Mouse (Mus musculus) midbrain, embryonic 12.5 days (tissue): ENCODE measurements around the gene Cnbp. TPM values are rescaled to one million over a fixed set of nuclear protein-coding genes. Genes with fewer than 3 reads are reported as not detected.

Experiments used
- ATAC-seq: fragments of 200-750 bp; cut with Nextera tagmentation; 2 replicates; pipeline ENCODE4 v1.8.0; 2017; ENCODE audit warnings: low read depth, moderate TSS enrichment, moderate library complexity; ENCODE audit not compliant: low FRiP score
- H3K27ac ChIP-seq: fragments of 300-500 bp; sonication (generic); replicated peaks from 2 replicates; pipeline ENCODE4 v1.5.1; 2016; ENCODE audit warnings: mild to moderate bottlenecking
- H3K27me3 ChIP-seq: fragments of 300-500 bp; sonication (generic); 2 replicates; pipeline ENCODE4 v1.6.1; 2016; ENCODE audit warnings: mild to moderate bottlenecking
- H3K36me3 ChIP-seq: fragments of 300-500 bp; sonication (generic); 2 replicates; pipeline ENCODE4 v1.6.1; 2016
- H3K4me1 ChIP-seq: fragments of 300-500 bp; sonication (generic); 2 replicates; pipeline ENCODE4 v1.6.1; 2016
- H3K4me2 ChIP-seq: fragments of 300-500 bp; sonication (generic); replicated peaks from 2 replicates; pipeline ENCODE4 v1.6.1; 2016; ENCODE audit warnings: mild to moderate bottlenecking, moderate library complexity
- H3K4me3 ChIP-seq: fragments of 300-500 bp; sonication (generic); 2 replicates; pipeline ENCODE4 v1.5.1; 2016; ENCODE audit warnings: mild to moderate bottlenecking
- H3K9ac ChIP-seq: fragments of 300-500 bp; sonication (generic); replicated peaks from 2 replicates; pipeline ENCODE4 v1.6.1; 2016; ENCODE audit warnings: mild to moderate bottlenecking, moderate library complexity
- H3K9me3 ChIP-seq: fragments of 300-500 bp; sonication (generic); 2 replicates; pipeline ENCODE4 v1.6.1; 2016; ENCODE audit warnings: mild to moderate bottlenecking
- WGBS: fragments of 180-500 bp; shearing (Covaris S2); methylation state at CpG from one replicate; pipeline ENCODE4 v1.1.7; 2016; 5-methylcytosine and 5-hydroxymethylcytosine counted together
- polyA plus RNA-seq: library from polyadenylated mRNA; unstranded; fragments of >200 nt; fragmentation: Nextera tagmentation; extraction: Ambion mirVana; gene quantifications from 2 replicates; pipeline ENCODE4 v1.2.1, GENCODE M21; 2016

Cnbp gene
- polyA plus RNA-seq, 1 experiment from 2014 or later = 949 TPM

DNA sequence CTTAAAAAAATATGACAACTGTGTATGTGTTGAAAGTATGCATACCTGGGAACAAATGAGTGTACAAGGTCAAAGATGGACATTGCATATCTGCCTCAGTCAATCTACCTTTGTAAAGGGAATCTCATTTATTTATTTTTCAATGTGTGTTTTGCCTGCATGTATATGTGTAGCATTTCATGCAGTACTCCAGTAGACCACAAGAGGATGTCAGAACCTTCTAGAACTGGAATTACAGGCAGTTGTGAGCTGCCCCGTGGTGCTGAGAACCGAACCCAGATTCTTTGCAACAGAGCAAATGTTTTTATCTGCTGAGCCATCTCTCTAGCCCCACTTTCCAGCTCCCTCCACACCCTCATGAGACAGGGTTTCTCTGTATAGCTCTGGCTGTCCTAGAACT lies 23.1 kb upstream of the Cnbp start:
- 87% methylated on average over 2 of the region's 2 CpGs for WGBS
- H3K4me1 ChIP-seq = no peaks in the 10 kb centered on the region
- no peak overlapping the region for H3K4me3 ChIP-seq
- no peak overlapping the region for H3K27ac ChIP-seq
- no peak overlapping the region for H3K4me2 ChIP-seq
- no peaks in the 10 kb centered on the region for H3K27me3 ChIP-seq
- H3K9me3 ChIP-seq = no peaks in the 10 kb centered on the region
- H3K36me3 ChIP-seq = no peaks in the 10 kb centered on the region
- H3K9ac ChIP-seq = no peak overlapping the region
- no peak for ATAC-seq

DNA sequence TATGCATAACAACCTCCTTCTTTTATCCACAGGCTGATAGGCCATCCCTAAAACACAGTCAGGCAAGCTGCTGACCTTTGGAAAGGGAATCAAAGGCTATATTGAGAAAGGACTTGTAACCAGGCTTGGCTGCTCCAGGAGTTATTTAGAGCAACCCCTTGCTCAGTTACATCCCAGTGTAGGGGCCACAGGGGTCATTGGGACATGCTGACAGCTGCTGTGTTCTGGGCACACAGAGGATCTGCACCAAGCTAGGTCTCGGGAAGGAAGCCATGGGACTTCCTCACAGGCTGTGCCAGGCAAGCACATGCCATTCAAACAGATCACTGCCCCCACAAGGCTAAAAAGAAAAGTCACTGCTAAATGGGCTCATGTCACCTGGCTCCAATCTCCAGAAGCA lies 22.2 kb upstream of the Cnbp start:
- Histone ChIP-seq H3K4me3 (no peak overlapping the region), H3K4me2 (no peak overlapping the region), H3K9me3 (no peaks in the 10 kb centered on the region), H3K9ac (no peak overlapping the region), H3K27me3 (no peaks in the 10 kb centered on the region), H3K4me1 (no peaks in the 10 kb centered on the region), H3K36me3 (no peaks in the 10 kb centered on the region), H3K27ac (no peak overlapping the region)
- ATAC-seq = no peak
- WGBS = 71% methylated on average over 1 of the region's 1 CpGs

DNA sequence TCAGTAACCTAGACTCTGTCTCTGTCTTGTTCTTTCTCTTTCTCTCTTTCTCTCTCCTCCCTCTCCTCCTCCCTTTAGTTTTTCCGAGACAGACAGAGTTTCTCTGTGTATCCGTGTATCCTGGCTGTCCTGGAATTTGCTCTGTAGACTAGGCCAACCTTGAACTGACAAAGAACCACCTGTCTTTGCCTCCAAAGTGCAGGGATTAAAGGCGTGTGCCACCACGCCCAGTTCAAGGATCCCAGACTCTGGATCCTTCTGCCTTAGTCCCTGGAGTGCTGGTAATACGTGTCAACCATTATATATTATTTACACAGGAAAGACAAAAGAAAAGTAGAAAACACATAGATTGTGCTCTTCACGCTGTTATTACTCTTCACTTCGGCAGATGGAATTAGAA lies 20.3 kb upstream of the Cnbp start:
- 90% methylated on average over 7 of the region's 7 CpGs for WGBS
- H3K4me1 ChIP-seq = no peaks in the 10 kb centered on the region
- H3K27ac ChIP-seq = no peak overlapping the region
- no peaks in the 10 kb centered on the region for H3K36me3 ChIP-seq
- no peak overlapping the region for H3K4me2 ChIP-seq
- H3K4me3 ChIP-seq = no peak overlapping the region
- H3K9ac ChIP-seq = no peak overlapping the region
- no peak for ATAC-seq
- H3K9me3 ChIP-seq = no peaks in the 10 kb centered on the region
- H3K27me3 ChIP-seq = no peaks in the 10 kb centered on the region

DNA sequence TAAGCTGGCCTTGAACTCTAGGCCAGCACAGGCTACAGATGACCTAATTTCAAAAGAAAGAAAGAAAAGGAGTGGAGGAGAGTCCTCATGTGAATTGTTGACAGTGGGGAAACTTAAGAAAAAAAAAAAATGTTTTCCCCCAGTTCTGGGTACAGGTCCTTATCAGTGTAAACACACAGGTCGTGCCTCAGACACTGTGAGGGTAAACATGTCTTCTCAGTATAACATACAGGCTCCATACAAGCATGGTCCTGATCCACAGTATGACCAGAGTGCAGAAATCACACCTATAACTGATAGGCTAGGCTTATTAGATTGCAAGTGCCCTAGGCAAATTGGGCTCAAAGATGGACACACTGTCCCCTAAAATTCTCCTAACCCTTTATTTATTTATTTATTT lies 19.5 kb upstream of the Cnbp start:
- Histone ChIP-seq H3K4me3 (no peak overlapping the region), H3K9me3 (no peaks in the 10 kb centered on the region), H3K4me2 (no peak overlapping the region), H3K27me3 (no peaks in the 10 kb centered on the region), H3K4me1 (no peaks in the 10 kb centered on the region), H3K27ac (no peak overlapping the region), H3K36me3 (no peaks in the 10 kb centered on the region), H3K9ac (no peak overlapping the region)
- WGBS = 55% methylated on average over 1 of the region's 1 CpGs
- no peak for ATAC-seq

DNA sequence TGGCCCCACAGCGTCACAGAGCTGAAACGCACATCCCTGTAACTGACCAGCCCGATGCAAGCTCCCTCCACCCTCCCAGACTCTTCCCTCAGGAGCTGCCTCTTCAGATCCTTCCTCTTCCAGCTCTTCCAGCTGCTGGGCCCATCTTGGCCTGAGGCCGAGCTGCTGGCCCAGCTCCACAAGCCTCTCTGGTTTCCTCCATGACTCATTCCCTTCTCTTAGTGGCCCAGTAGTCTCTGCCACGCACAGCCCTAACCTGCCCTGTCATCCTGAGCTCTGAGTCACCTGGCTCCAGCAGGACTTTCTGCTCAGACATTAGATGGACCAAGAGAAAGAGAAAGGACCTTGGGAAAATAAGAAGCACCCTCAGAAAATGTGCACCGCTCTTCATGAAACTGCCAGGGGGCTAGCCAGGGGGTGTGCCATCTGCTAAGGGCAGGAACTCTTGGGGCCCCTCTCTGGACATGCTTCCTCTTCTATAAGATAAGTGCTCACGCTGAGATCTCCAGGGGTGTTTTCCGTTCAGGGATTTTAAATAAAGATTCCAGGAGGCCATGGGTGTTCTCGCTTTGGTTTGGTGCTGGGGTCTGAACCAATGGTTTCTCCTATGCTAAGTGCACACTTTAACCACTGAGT lies 18.1 kb upstream of the Cnbp start:
- H3K4me3 ChIP-seq = no peak overlapping the region
- 80% methylated on average over 9 of the region's 9 CpGs for WGBS
- ATAC-seq = no peak
- H3K4me2 ChIP-seq = no peak overlapping the region
- H3K27me3 ChIP-seq = no peaks in the 10 kb centered on the region
- H3K9me3 ChIP-seq = no peaks in the 10 kb centered on the region
- no peak overlapping the region for H3K9ac ChIP-seq
- no peaks in the 10 kb centered on the region for H3K4me1 ChIP-seq
- no peak overlapping the region for H3K27ac ChIP-seq
- no peaks in the 10 kb centered on the region for H3K36me3 ChIP-seq

DNA sequence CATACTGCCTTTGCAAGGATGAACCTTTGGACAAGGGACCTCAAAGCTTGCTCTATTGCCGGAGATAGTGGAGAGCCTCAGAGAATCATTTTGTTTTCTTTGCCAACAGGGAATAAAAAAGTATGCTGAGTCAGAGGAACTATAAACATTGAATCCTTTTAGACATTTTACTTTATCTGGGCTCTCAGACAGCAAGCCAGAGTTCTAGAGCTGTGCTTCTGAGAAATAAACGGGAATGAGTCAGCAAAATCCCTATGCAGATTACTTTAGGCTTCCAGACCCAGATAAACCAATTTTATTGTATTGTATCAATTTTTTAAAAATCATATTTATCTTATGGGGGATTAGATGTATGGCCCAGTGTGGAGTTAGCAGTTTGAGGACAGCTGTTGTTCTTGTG lies 16.4 kb upstream of the Cnbp start:
- Histone ChIP-seq H3K9me3 (no peaks in the 10 kb centered on the region), H3K4me3 (no peak overlapping the region), H3K4me2 (no peak overlapping the region), H3K27ac (no peak overlapping the region), H3K27me3 (no peaks in the 10 kb centered on the region), H3K9ac (no peak overlapping the region), H3K36me3 (no peaks in the 10 kb centered on the region), H3K4me1 (no peaks in the 10 kb centered on the region)
- WGBS = 84% methylated on average over 2 of the region's 2 CpGs
- ATAC-seq = no peak

DNA sequence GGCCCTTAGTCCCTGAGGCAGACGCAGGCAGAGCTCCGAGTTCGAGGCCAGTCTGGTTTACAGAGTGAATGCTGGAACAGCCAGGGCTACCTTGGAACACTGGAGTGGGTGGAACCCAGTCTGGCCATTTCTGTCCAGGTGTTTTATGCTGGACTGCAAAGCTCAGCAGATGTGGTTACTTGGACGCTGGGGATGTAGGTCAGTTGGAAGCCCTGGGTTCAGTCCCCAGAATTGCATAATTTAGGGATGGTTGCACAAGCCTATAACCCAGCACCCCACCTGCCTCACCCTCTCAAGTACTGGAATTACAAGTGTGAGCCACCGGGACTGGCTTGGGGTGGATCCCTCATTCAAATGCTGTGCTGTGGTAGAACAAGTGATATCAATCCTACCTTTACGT lies 15.3 kb upstream of the Cnbp start:
- Histone ChIP-seq H3K4me1 (no peaks in the 10 kb centered on the region), H3K27ac (no peak overlapping the region), H3K27me3 (no peaks in the 10 kb centered on the region), H3K36me3 (no peaks in the 10 kb centered on the region), H3K9me3 (no peaks in the 10 kb centered on the region), H3K4me3 (no peak overlapping the region), H3K9ac (no peak overlapping the region), H3K4me2 (no peak overlapping the region)
- WGBS = 87% methylated on average over 6 of the region's 6 CpGs
- no peak for ATAC-seq

DNA sequence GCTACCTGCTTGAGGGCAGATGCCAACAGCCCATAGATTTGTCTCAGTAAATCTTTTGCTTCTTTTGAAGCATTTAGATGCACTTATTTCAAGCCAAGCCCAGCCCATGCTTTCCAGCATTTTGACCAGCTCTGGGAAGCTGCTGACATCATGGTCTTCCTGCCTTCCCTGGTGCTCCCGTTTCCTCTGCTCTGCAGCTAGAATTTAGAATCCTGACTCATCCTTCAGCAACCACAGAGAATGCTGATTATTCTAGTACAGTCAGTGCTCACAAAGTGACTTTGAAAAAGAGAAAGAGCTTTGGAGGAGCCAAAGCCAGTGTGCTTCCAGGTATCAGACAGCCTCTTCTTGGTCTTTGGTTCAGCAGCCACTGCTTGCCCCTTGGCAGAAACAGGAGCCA lies 6.2 kb upstream of the Cnbp start:
- WGBS = 73% methylated on average over 1 of the region's 1 CpGs
- H3K27me3 ChIP-seq = no peaks in the 10 kb centered on the region; the same call in 1 of the 2 replicates
- no peak overlapping the region for H3K4me2 ChIP-seq
- no peaks in the 10 kb centered on the region for H3K4me1 ChIP-seq
- H3K4me3 ChIP-seq = no peak overlapping the region
- no peak overlapping the region for H3K9ac ChIP-seq
- no peaks in the 10 kb centered on the region for H3K9me3 ChIP-seq
- no peak for ATAC-seq
- H3K27ac ChIP-seq = no peak overlapping the region
- no peaks in the 10 kb centered on the region for H3K36me3 ChIP-seq

DNA sequence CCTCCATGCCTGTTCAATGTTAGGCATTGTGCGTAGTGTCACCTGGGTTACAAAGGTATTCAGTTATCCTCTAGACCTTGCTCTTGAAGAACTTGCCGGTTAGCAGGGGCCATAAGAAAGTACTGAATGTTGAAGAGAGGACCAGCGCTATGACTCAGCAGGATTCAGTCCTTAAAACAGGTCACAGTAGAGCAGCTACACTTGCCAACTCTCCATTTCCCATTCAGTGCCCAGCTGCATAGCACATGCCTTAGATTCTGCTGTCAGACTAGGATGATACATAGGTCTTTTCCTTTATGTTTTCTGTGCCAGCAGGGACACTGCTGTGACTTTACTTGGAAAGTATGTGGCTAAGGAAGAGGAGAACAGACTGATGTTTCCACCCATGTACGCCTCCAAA lies 2.5 kb upstream of the Cnbp start:
- H3K4me1 ChIP-seq = peaks cover 12% of the 10 kb centered on the region
- no peak for ATAC-seq
- no peaks in the 10 kb centered on the region for H3K36me3 ChIP-seq
- no peak overlapping the region for H3K4me2 ChIP-seq
- no peaks in the 10 kb centered on the region; the same call in 1 of the 2 replicates for H3K27me3 ChIP-seq
- no peak overlapping the region for H3K4me3 ChIP-seq
- WGBS = 85% methylated on average over 4 of the region's 4 CpGs
- H3K27ac ChIP-seq = no peak overlapping the region
- no peaks in the 10 kb centered on the region for H3K9me3 ChIP-seq
- H3K9ac ChIP-seq = no peak overlapping the region

DNA sequence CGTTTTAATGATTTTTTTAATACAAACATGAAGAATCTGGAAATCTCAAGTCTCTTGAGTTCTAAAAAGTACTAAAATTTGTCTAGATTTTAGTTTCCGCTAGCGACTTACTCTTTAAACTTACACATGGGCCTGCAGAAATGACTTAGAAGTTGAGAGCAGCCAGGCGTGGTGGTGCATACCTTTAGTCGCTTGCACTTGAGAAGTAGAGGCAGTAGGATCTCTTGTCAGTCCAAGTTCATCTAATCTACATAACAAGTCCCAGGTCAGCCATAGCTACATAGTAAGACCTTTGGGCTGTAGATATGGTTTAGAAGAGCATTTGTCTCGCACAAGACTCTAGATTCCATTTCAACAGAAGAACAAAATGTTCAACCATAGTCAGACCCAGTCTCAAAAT lies 965 bp upstream of the Cnbp start:
- 82% methylated on average over 6 of the region's 6 CpGs for WGBS
- peaks cover 23% of the 10 kb centered on the region for H3K4me1 ChIP-seq

DNA sequence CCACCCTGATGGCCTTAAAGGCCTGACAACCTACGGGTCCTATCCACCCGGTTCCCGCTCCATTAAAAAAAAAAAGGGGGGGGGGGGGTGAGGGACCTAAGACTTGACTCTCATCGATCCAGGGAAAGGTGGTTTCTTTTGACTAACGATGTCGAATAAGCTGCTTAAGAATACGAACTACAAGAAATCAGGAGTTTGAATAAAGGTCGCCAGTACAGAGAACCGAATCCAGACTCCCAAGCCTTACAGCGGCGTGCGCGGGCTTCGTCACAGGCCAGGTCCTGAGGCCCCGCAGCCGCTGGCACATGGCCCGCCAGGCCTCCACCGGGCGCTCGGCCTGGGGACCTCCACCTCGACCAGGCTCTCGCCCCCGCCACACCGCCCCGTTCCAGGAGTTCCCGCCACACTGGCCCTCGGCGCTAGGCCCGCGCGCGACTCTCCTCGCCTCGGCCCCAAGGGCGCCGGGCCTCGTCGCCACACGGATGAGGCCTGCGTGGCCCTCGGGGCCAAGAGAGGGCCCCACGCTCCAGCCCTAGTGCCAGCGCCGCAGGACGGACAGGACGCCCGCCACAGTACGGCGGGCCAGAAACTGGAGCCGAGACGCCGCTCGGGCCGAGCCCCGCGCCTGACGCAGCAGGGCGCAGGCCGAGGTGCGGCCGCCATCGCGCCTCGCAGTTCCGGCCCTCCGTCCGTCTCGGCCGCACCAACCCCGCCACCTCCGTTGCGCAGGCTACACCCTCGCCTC lies 579 bp downstream of the Cnbp start:
- Histone ChIP-seq H3K4me1 (peaks cover 24% of the 10 kb centered on the region), H3K4me3 (peak overlapping the region; percentile 100), H3K4me2 (peak overlapping the region; percentile 85), H3K9me3 (no peaks in the 10 kb centered on the region), H3K27ac (peak overlapping the region; percentile 93), H3K36me3 (peaks cover 8% of the 10 kb centered on the region), H3K9ac (peak overlapping the region; percentile 99), H3K27me3 (no peaks in the 10 kb centered on the region)
- under 1% methylated on average over 61 of the region's 73 CpGs for WGBS
- ATAC-seq = peak; percentile 85

More for the DNA sequence above, 965 bp upstream of the Cnbp start:
- Histone ChIP-seq H3K36me3 (peaks cover 5% of the 10 kb centered on the region; the same call in 1 of the 2 replicates), H3K4me3 (no peak overlapping the region), H3K9me3 (no peaks in the 10 kb centered on the region), H3K27ac (no peak overlapping the region), H3K4me2 (no peak overlapping the region), H3K9ac (no peak overlapping the region), H3K27me3 (no peaks in the 10 kb centered on the region; the same call in 1 of the 2 replicates)
- ATAC-seq = no peak

DNA sequence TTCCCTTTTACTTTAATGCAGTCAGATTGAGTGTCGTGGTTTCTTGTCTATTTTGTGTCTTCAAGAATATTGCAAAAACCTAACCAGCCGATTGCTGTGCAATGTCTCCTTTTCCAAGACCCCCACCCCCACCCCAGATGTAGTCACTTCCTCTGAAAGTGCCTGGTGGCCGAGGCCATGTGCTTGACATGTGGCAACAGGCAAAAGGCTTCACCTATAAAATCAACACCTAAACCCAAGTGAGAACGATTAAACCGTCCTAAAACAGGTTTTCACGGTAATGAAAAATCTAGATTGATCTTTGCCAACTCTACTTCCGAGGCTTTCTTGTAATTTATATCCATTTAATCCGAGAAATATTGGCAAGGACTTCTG lies 1.1 kb downstream of the Cnbp start:
- Histone ChIP-seq H3K27ac (no peak overlapping the region), H3K9me3 (no peaks in the 10 kb centered on the region)

More for the DNA sequence above, 1.1 kb downstream of the Cnbp start:
- H3K27me3 ChIP-seq = no peaks in the 10 kb centered on the region
- peaks cover 24% of the 10 kb centered on the region for H3K4me1 ChIP-seq
- 2% methylated on average over 8 of the region's 8 CpGs for WGBS
- peak overlapping the region; percentile 99 for H3K9ac ChIP-seq
- ATAC-seq = no peak
- H3K4me3 ChIP-seq = peak overlapping the region; percentile 100
- peak overlapping the region; percentile 85 for H3K4me2 ChIP-seq
- H3K36me3 ChIP-seq = peaks cover 14% of the 10 kb centered on the region
